Mouse (Mus musculus) bone marrow macrophage, adult 2 months (primary cell): ENCODE data around the gene Gm4756. TPM values are rescaled to one million over a fixed set of nuclear protein-coding genes. Genes with fewer than 3 reads are reported as not detected.
"Not testable (repeated sequence)": the region's sequence is repeated elsewhere in the genome, so short reads cannot be mapped to it uniquely, and the experiment has no call there.

ENCODE experiments used
- H3K27ac ChIP-seq: 2 replicates; pipeline ENCODE4 v1.5.1; 2012; ENCODE audit warnings: low read depth, low read length; ENCODE audit not compliant: insufficient read depth
- H3K4me1 ChIP-seq: 2 replicates; pipeline ENCODE4 v1.6.1; 2012; ENCODE audit warnings: low read length; ENCODE audit not compliant: control insufficient read depth, insufficient read depth
- H3K4me3 ChIP-seq: 2 replicates; pipeline ENCODE4 v1.5.1; 2012; ENCODE audit warnings: mild to moderate bottlenecking, low read length, moderate library complexity; ENCODE audit not compliant: insufficient read depth
- CTCF ChIP-seq: IDR thresholded peaks from 2 replicates; pipeline ENCODE4 v1.5.1; 2012; ENCODE audit warnings: low read depth, mild to moderate bottlenecking, low read length, moderate library complexity
- POLR2A ChIP-seq: IDR thresholded peaks from 2 replicates; pipeline ENCODE4 v1.6.1; 2012; ENCODE audit warnings: mild to moderate bottlenecking, low read depth, low read length, borderline replicate concordance
- polyA plus RNA-seq: library from polyadenylated mRNA; stranded (reverse); fragments of >200 nt; gene quantifications from 2 replicates; pipeline ENCODE4 v1.2.4, GENCODE M21; 2012; ENCODE audit not compliant: missing spikeins, insufficient read depth, insufficient read length

Gene Gm4756
- polyA plus RNA-seq, result not detected in 2 replicates

- no peaks in the 10 kb centered on the region for H3K4me1 ChIP-seq
- TF ChIP-seq POLR2A (no peak), CTCF (no peak)
- H3K27ac ChIP-seq, result no peak within 1 kb of the TSS
- no peak within 1 kb of the TSS for H3K4me3 ChIP-seq
These were observed at the start of gene Gm4756 for GRCm38 (mm10) chr12:72649611-72650330. Gene Gm4756, minus strand, starts transcription at chr12:72649661.

- no peak overlapping the region for H3K4me3 ChIP-seq
- TF ChIP-seq POLR2A (no peak), CTCF (no peak)
- H3K27ac ChIP-seq, result no peak overlapping the region
- H3K4me1 ChIP-seq, result no peaks in the 10 kb centered on the region
These were observed 45.5 kb upstream of the Gm4756 start for GRCm38 (mm10) chr12:72694901-72695463.

- TF ChIP-seq POLR2A, result no peak
- TF ChIP-seq CTCF, result no peak
- no peaks in the 10 kb centered on the region for H3K4me1 ChIP-seq
- H3K27ac ChIP-seq, result no peak overlapping the region
- H3K4me3 ChIP-seq, result no peak overlapping the region
These were observed 45.0 kb upstream of the Gm4756 start for GRCm38 (mm10) chr12:72694438-72694837.

GRCm38 (mm10) chr12:72693895-72694294 is 44.4 kb upstream of the Gm4756 start:
- no peaks in the 10 kb centered on the region for H3K4me1 ChIP-seq
- H3K27ac ChIP-seq, result no peak overlapping the region
- no peak overlapping the region for H3K4me3 ChIP-seq
- TF ChIP-seq POLR2A, result no peak
- no peak for TF ChIP-seq CTCF

GRCm38 (mm10) chr12:72688281-72688680 is 38.8 kb upstream of the Gm4756 start:
- not testable (repeated sequence) for H3K4me1 ChIP-seq, H3K27ac ChIP-seq, H3K4me3 ChIP-seq

- not testable (repeated sequence) for H3K27ac ChIP-seq, H3K4me3 ChIP-seq, H3K4me1 ChIP-seq
These were observed 38.3 kb upstream of the Gm4756 start for GRCm38 (mm10) chr12:72687741-72688140.

- not testable (repeated sequence) for H3K27ac ChIP-seq, H3K4me1 ChIP-seq, H3K4me3 ChIP-seq
These were observed 37.1 kb upstream of the Gm4756 start for GRCm38 (mm10) chr12:72686566-72686965.

GRCm38 (mm10) chr12:72683612-72684011 is 34.2 kb upstream of the Gm4756 start:
- Histone ChIP-seq H3K4me3 (no peak overlapping the region), H3K4me1 (no peaks in the 10 kb centered on the region), H3K27ac (no peak overlapping the region)
- TF ChIP-seq CTCF (no peak), POLR2A (no peak)

- Histone ChIP-seq H3K4me3 (no peak overlapping the region), H3K27ac (no peak overlapping the region), H3K4me1 (no peaks in the 10 kb centered on the region)
- no peak for TF ChIP-seq CTCF
- TF ChIP-seq POLR2A, result no peak
These were observed 33.2 kb upstream of the Gm4756 start for GRCm38 (mm10) chr12:72682511-72683282.

GRCm38 (mm10) chr12:72681919-72682318 is 32.5 kb upstream of the Gm4756 start:
- TF ChIP-seq POLR2A (no peak), CTCF (no peak)

More at GRCm38 (mm10) chr12:72681919-72682318, 32.5 kb upstream of the Gm4756 start:
- no peak overlapping the region for H3K27ac ChIP-seq
- H3K4me3 ChIP-seq, result no peak overlapping the region
- no peaks in the 10 kb centered on the region for H3K4me1 ChIP-seq
